Mouse (Mus musculus) kidney, postnatal 36 days (tissue): ENCODE measurements around the gene Wfdc17.

Experiments used
- DNase-seq, 2 experiments: peaks; one replicate each; pipeline ENCODE4 v3.0.0; 2021 to 2022; ENCODE audit warnings: mixed read lengths in 2 of 2

The Wfdc17 gene

DNA sequence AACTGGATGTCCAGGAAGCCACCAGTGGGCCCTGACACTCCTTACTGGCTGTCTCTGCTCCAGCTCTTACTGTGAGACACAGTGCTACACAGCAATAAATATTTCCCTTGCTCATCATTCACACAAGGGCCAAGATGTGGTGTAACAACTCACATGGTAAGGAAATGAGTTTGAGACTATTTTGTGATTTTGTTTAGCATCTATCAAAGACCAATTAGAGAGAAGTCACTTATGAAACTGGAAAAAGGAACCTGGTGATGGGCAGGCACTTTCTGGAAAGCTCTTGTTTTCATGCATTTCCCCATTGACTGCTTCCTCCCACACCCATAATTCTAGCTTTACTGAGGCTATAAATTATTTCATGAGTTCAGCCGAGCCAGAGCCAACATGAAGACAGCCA, at the start of gene Wfdc17:
TSS of gene Wfdc17 (plus strand) at position 287 of the 400 bp plus-strand sequence.
- no peak for DNase-seq

DNA sequence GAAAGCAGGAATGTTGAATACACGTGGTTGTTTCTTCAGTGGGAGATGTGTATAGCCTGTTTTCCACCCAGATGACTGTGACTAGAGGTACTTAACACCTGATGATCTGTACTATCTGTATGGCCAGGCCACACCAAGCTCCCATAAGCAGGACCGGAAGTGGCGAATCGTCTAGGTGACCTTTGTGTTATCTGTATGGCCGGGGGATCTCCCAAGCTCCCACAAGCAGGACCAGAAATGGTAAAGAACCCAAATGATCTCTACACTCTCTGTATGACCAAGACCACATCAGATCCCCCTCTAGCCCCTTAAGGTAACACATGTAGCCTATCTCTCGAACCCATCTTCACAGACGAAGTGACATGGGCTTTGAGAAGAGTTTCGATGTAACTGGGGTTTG, 49.2 kb upstream of the Wfdc17 start:
- no peak for DNase-seq

- no peak for DNase-seq
These were observed 46.3 kb upstream of the Wfdc17 start for GRCm38 (mm10) chr11:83657508-83657907.

GRCm38 (mm10) chr11:83658797-83659196, 45.0 kb upstream of the Wfdc17 start:
- no peak for DNase-seq

- no peak for DNase-seq
These were observed 41.6 kb upstream of the Wfdc17 start, which contains the start of gene Ccl4 for GRCm38 (mm10) chr11:83662204-83662603. Gene Ccl4 (plus strand): TSS chr11:83662584.

DNA sequence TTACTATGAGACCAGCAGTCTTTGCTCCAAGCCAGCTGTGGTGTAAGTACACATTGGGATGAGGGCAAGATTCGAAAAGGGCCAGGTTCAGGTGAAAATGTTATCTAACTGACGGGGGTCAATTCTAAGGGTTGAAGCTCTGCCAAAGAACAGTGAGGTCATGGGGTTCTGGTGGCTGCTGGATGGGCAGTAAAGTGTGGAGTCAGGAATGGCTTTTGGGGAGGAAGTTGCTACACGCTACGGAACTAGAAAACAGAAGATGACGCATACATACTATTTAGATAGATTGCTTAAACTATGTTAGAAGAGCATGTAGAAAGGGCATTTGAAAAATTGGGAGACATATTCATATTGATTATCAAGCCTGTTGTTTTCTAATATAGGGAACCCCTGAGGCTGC, 40.3 kb upstream of the Wfdc17 start:
- no peak for DNase-seq

DNA sequence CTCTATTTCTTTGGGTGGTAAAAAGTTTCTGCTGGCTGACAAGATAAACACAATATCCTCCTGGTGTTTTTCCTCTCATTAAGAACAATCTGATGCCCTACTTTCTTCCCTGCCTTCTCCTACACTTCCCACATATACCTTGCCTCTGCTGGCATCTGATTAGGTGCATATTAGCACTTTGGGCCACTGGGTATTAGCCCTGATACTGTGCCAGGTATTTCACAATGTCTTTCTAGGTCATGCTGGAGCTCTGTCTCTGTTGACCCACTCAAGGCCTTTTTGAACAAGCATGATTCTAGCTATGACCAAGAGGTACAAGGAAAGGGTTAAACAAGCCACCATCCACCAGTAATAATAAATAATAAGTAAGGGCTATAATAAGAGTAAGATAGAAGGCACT, 32.0 kb upstream of the Wfdc17 start:
- DNase-seq = no peak

GRCm38 (mm10) chr11:83675665-83676064, 28.1 kb upstream of the Wfdc17 start:
- DNase-seq = no peak

- no peak for DNase-seq
These were observed 13.9 kb upstream of the Wfdc17 start for GRCm38 (mm10) chr11:83689918-83690317.

- no peak for DNase-seq
These were observed 11.8 kb upstream of the Wfdc17 start for GRCm38 (mm10) chr11:83692008-83692407.

DNA sequence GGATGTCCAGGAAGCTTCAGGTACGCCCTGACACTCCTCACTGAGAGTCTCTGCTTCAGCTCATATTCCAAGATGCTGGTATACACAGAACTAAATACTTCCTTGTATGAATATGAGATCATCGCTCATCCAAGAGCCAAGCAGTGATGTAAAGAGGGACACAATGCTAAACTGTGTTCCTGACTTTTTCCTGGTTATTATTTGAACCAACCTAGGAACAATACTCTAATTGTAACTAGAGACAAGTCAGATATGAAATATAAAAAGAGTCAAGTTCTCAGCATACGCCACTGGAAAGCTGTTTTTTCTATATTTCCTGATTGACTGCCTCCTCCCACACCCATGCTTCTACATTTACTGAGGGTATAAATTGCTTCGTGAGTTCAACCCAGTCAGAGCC, 4.9 kb downstream of the Wfdc17 start, which contains the start of gene Wfdc18:
TSS of gene Wfdc18 (plus strand) at position 301 of the 400 bp plus-strand sequence.
- DNase-seq = no peak

DNA sequence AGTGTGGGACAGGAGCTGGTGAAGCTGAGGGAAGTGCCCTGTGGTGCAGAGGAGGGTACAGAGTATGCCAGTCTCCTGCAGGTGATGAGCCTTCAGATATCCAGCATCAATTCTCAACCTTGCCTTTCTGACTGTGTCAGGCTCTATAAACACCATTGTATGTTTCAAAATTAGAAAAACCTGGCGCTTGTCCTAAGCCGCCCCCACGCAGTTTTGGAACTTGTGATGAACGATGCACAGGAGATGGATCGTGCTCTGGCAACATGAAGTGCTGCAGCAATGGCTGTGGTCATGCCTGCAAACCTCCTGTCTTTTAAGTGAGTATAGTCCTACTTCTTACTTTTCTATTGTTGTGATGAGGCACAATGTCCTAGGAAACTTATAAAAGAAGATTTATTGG, 5.9 kb downstream of the Wfdc17 start:
- no peak for DNase-seq

GRCm38 (mm10) chr11:83712671-83713070, 8.9 kb downstream of the Wfdc17 start:
- no peak for DNase-seq

- DNase-seq = no peak
These were observed 10.1 kb downstream of the Wfdc17 start for GRCm38 (mm10) chr11:83713925-83714324.

GRCm38 (mm10) chr11:83717042-83717665, 13.4 kb downstream of the Wfdc17 start:
- DNase-seq = peak; percentile 7 to 23

- no peak for DNase-seq
These were observed 17.0 kb downstream of the Wfdc17 start for GRCm38 (mm10) chr11:83720766-83721165.

DNA sequence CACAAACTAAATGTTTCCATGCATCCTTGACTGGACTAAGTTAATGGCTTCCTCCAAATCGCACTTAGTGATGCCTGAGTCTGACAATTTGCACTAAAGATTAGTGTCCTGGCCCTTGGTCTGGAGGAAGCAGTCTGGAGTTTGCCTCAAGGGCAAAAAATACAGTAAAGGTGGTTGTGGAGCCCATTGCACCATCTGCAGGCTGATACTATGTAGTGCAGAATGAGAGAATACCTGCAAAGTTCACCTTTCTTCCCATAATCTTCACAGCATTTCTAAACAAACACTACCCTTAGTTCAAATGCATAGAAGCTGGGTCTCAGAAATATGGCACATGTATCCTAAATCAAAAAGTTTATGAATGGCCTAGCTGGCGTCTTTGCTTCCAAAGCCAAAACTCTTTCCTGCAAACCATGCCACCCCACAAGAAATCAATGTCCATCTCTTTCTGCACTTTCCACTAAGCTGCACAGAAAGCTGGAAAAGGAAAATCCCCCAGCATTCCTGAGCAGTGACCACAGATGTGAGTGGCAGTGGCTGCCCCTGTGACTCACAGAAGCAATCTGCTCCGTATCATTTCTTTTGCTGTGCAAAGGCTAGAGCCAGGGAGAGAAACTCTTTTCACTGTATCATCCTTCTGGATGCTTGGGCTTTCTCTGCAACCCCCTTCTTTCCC, 25.1 kb downstream of the Wfdc17 start:
- peak; percentile 1 to 22 for DNase-seq

DNA sequence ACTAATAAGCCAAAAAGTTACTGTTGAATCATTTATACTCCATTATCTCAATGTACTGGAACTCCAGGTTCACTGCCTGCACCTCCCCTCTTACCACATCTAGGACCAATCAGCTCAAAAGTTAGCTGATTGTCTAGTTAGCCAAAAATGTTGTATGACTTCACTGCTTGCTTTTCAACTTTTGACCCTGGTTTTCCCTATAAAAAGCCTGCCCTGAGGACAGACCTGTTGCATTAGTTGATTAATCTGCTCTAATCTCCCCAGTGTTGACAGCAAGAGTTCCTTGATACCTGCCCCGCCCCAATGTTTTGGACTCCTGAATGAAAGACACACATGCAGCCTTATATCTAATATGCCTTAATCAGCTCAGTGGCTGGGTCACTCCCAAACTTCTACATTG, 27.3 kb downstream of the Wfdc17 start:
- no peak for DNase-seq

- DNase-seq = no peak
These were observed 29.4 kb downstream of the Wfdc17 start for GRCm38 (mm10) chr11:83733071-83733640.

- no peak for DNase-seq
These were observed 30.4 kb downstream of the Wfdc17 start for GRCm38 (mm10) chr11:83734215-83734614.

DNA sequence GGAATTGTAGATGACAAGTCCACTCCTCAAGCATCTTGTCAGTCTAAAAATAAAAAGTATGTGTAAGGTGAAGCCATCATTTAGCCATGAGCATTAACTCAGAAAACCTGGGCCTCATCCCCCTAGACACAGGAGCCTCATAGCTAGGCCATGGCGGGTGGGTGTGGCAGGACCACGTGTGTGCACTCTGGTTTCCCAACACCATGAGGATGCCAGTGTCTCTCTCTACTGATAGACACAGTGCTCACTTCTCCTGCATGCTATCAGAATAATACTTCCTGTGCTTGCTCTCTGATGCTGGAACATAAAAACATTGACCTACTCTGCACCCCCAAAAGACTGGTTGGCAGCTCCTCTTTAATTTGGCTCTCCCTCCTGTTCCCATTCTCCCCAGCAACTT, 32.1 kb downstream of the Wfdc17 start:
- no peak for DNase-seq

DNA sequence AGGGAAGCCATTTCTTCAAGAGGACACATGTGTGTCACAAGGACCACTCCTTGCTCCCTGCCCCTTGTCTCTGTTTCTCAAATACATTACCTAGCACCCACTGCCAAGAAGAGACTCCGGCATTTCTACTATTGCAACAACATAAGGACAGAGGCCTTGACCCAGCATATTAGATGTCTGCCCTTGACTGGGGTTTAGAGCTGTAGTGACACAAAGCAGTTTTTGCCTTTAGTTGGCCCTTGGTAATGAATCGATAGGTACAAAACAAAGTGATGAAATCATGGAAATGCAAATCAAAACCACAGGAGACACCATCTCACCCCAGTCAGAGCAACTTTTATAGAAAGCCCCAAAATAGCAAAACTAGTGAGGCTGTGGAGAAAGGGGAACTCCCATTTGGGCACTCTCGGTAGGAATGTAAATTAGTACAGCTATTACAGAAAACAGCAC, 33.3 kb downstream of the Wfdc17 start:
- no peak for DNase-seq

GRCm38 (mm10) chr11:83739241-83739640, 35.5 kb downstream of the Wfdc17 start:
- DNase-seq = peak; percentile 62 to 89

DNA sequence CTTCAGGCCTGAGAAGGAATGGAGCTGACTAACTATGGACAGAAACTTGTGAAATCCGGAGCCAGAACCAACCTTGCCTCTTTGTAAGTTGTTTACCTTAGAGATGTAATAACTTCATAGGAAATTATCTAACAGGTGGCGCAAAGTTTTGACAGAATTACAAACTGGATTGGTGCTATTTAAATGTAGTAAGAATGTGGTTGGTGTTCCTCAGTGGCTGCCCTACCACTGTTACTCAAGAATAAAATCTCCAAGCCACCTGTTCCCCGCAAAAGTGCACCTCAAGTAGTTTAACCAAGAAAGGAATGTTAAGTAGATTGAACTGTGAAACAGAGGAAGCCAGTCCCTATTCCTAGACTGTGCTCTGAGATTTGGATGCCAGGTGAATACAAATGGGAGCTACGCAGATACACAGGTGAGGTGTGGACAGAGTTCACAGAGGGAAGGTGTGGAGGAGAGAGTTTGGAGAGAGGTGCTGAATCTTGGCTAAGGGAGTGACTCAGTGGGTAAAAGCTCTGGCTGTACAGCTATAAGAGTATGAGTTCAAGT, 36.7 kb downstream of the Wfdc17 start:
- DNase-seq = no peak
